Mouse (Mus musculus): ENCODE data around the gene Rapsn.

Gene Rapsn

DNA sequence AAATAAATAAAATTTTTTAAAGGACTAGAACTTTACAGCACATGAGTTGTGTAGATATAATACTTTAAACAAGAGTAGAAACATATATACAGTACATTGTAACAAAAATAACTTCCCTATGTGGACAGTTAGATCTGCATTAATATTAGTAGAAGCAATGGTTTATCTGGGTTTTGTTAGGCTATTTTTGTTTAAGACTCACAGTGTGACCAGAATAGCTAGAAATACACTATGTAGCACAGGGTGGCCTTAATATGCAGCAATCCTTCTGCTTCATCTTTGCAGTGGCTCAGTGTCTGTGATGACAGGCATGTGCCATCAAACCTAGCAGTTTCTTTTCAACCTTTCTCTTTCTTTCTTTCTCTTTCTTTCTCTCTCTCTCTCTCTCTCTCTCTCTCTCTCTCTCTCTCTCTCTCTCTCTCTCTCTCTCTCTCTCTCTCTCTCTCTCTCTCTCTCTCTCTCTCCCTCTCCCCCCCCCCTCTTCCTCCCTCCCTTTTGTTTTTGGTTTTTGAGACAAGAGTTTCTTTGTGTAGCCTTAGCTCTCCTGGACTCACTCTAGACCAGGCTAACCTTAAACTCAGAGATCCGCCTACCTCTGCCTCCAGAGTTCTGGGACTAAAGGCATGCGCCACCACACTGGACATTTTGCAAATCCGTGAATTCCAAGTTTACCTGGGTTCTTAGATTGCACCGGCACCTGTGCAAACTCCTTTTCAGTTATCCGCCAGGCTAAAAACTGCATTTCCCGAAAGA lies 17.9 kb downstream of the Rapsn start:
- DNase-seq (ENCODE audit: low spot score): no peak

DNA sequence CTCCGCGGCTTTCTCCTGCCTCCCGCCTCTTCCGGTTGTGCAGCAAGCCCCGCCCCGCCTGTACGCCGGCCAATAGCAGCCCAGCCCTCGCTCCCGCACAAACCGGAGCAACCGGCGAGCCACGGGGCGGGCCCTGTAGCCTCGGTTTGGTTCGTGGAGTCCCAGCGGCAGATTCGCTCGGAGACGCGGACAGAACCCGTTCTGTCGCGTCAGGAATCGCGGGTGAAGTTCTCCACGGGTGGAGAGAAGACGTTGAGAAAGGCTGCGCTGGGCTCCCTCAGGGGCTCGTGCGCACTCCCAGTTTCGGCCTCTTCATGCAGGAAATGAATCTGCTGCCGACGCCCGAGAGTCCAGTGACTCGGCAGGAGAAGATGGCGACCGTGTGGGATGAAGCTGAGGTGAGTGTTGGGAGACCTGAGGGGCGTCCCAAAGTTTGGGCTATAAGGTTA lies 18.5 kb downstream of the Rapsn start, which contains the start of gene Psmc3:
Gene Psmc3, plus strand, starts transcription at position 76 of the 449 bp plus-strand sequence.
- DNase-seq (ENCODE audit: low spot score): peak; percentile 95

DNA sequence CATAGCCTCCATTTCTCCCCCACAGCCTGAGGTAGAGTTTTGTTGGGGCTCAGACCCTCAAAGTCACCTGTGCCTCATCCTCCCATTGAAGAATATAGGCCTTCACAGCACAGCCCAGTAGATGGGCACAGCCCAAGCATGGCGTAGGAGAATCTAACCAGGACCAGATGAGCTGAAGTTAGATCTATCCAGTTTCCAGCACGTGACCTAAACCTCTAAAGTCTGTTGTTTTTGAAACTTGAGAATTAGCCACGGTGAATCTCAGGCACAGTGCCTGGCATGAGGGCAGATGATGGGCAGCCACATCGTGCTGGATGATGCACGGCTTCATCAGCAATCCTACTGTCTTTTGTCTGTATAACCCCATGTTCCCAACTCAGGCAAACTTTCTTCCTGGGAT lies 23.0 kb downstream of the Rapsn start:
- DNase-seq (ENCODE audit: low spot score): no peak

DNA sequence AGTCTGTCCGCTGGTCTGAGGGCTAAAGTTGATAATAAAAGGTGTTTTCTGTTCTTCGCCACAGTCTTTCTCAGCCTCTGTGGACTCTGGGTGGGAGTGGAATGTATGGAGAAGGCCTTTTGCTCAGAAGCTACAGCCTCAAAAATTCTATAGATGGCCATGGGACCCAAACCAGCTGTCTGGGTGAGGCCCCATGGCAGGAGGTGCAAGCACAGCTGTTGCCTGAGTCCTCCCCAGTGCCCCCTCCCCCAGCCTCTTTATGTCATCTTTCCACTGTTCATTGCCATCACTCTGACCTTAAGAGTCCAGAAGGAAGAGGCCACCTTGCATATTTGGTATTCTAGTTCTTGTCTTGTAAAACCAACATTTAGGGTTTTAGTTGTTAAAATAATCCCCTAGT lies 24.0 kb downstream of the Rapsn start:
- no peak for DNase-seq (ENCODE audit: low spot score)

DNA sequence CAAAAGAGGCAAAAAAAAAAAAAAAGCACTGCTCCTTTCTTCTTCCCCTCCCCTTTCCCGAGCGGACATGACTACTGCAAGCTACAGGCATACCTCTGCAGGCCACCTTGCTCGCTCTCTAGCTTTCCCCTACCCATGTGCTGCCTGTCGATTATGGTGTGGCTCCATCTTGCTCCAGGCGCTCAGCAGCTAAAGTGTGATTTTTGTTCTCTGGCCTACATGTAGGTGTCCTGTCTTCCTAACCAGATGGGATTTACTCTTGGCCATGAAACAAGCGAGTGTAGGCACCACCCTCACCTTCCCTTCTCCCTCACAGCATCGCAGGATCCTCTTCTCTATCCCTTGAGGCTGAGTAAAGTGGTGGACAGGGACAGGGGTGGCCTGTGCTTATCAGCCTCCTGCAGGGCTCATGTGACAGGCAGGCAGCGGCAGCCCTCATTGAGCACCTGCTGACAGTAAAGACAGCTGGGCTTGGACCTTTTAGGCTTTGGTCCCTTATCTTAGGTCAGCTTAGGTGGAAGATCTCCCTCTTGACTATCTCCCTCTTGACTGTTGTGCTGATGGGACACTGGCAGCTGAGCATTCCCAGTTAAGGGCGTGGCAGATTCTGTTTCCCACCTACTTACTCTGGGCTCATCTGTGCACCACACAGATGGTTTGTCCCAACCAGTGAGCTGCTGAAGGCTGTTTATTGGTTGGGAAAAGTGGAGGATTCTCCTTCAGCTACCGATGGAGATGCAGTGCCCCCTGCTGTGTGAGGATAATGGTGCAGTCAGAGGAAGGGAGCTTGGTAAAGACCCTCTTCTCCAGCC lies 25.3 kb downstream of the Rapsn start:
- peak; percentile 63 for DNase-seq (ENCODE audit: low spot score)

DNA sequence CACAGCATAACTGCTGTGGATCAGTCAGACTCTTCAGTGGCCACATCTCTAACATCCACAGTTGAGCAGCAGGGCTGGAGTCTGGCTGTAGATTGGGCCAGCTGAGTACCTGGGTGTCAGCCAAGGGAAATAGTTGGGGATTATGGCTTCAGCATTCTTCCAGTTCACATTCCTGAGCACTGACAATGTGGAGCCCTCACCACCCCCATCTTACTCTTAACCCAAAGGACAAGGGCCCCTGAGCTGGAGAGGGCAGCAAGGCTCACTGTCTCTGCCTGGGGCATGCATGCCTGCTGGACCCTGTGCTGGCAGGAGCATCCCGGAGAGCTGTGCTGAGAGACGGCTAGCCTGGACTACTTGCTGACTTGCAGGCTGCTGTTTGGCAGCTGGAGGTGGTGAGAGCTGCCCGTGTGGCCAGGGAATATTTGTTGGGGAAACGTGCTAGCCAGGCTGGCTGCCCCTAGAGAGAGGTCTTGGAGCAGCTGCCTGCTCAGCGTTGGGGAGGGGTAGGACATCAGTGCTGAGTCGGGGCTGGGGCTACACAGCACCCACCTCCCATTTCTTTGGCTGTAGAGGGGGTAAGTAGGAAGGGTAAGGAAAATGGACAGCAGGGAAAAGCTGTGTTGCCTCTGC lies 26.5 kb downstream of the Rapsn start:
- peak; percentile 76 for DNase-seq (ENCODE audit: low spot score)

DNA sequence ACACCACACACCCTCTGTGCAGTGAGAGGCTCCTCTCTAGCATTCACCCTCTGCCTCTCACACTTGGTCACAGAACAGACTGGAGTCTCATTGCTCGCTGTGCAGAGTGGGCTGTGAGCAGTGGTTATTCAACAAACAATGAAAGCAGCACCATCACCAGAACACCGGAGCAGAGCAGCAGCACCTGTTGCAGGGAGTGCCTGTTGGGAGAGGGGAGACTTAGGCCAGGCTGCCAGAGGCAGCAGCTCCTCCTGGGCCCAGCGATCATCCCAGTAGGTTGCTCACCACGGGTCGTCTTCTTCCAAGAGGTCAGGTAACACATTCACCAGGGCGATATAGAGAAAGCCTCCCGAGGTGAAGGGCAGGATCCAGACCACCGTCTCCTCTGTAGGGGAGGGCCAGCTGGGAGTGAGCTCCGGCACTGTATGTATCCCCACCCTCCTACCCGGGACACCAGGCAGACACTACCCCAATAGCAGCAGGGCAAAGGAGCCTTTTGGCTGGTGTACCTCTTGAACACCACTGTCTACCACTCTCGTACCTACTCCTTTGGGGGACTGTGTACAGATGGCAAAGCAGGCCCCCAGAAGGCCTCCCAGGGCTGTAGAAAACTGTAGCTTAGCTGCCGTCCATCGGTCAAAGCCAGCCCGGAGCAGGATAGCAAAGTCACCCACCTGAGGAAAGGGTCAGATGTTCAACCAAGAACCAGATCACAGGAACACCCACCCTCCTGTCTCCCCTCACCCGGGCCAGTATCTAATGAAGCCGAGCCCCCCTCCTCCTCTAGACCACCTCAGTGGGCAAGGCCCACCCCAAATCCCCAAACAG lies 27.6 kb downstream of the Rapsn start:
- DNase-seq (ENCODE audit: low spot score): no peak

DNA sequence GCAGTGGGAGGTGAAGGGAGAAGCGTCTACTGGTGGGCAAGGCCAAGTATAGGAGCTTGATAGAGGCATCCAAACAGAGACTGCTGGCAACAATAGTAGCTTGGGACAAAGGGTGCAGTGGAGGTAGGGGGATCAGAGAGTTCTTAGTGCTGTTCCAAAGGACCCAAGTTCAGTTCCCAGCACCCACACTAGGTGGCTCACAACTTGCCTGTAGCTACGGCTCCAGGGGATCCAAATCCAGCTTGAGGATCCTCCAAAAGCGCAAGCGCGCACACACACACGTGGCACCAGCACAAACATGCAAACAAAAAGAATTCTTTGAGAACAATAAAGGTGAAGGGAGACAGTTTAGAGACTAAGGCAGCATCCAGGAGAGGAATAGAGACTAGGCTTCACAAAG lies 28.8 kb downstream of the Rapsn start:
- DNase-seq (ENCODE audit: low spot score): no peak

DNA sequence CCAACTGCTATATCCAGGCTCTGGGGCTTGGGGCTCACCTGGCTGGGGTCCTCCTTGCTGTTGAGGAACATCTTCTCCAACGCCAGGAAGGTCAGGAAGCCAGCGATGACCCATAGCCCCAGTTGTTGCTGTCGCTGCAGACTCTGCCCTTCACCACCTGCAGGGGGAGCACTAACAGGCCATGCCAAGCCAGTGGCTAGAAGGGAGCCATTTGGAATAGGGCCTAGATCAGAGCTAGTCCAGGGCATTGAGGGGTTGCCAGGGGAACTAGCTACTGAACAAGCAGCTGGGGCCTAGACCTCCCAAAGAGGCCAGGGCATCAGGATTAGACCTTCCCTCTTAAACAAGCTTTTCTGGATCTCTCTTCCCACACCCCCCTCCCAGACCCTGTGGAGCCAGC lies 30.1 kb downstream of the Rapsn start:
- peak; percentile 70 for DNase-seq (ENCODE audit: low spot score)

DNA sequence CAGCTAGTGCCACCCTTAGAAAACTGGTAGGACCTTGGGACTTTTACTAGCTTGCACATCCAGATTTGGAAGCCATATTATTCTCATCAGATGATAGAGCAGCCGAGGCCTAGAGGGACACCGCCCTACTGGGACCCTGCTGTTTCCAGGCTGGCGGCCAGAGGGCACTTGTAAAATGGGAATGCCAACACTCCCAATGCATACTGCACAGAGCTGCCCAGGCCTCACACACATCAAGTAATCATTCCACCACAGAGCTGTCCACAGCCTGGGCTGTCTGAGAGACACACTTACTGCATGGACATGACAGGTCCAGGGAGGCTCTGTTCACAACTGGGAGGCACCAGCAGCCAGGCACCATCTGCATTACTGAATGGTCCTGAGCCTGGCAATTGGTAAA lies 31.0 kb downstream of the Rapsn start:
- DNase-seq (ENCODE audit: low spot score): no peak

DNA sequence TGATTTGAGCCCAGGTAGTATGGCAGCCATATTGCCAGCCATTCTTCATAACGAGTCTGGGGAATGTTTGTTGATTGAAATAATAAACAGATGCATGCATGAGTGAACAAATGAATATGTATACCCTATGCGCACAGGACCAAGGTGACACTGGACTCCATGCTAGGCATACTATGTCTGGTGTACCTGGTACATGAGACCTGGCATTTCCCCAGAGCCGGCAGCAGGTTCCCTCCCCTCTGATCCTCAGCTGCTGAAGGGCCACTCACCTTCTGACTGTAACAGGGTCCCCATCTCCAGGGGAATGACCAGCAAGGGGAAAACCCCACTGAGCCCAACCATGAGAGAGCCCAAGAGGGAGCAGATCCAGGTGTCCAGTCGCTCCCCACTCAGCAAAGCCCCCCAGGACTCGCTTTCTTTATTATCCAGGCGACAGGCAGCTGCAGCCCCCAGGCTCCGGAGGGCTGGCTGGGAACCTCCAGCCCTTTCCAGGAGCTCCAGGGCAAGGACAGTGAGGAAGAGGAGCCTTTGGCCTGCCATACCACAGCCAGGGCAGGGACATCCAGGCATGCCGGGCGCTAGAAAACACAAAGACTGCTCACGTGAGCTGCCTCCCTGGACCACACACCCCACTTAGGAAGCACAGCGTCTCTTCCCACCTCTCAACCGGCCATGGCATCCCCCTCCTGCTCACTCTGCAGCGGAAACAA lies 32.9 kb downstream of the Rapsn start:
- DNase-seq (ENCODE audit: low spot score): no peak

DNA sequence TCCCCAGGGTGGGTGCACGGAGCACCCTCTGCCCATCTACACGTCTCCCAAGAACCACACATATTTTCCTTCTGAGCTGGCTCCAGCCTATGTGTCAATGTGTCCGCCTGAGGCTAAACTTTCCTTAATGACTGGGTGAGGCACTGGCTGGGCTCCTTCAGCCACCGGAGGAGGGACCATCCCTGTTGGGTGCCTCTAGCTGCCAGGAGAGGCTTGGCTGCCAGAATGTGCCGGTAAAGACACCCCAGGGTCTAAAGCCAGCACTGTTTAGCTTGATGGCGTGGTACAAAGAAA lies 33.4 kb downstream of the Rapsn start:
- peak; percentile 36 for DNase-seq (ENCODE audit: low spot score)

DNA sequence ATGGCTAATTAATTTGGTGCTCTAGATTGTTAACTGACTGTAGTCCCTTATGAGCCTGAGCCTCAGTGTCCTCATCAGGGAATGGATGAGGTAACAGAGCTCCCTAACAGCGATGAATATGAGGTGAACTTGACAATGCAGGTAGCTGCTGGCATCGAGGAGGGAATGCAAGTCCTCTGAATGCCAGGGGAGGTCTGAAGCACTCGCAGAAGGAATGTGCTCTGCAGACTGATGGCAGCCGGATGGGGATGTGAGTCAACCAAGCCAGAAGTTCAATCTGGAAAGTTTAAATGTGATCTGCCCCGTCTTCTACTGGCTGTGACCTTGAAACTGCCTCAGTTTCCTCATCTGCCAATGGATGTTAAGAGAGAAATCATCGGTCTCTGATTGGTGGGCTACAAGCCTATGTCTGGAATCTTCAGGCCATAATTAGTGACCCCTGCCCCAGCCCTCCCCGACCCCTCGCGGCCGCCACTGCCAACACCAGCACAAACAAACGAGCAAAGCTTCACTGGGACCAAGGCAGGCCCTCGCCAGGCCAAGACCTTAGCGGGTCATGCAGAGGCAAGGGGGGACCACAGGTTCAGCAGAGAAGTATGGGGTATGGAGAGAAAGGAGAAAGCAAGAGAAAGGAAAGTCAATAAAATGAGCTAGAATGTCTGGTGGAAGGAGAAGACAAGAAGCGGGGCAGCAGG lies 34.0 kb downstream of the Rapsn start:
- DNase-seq (ENCODE audit: low spot score): peak; percentile 50

DNA sequence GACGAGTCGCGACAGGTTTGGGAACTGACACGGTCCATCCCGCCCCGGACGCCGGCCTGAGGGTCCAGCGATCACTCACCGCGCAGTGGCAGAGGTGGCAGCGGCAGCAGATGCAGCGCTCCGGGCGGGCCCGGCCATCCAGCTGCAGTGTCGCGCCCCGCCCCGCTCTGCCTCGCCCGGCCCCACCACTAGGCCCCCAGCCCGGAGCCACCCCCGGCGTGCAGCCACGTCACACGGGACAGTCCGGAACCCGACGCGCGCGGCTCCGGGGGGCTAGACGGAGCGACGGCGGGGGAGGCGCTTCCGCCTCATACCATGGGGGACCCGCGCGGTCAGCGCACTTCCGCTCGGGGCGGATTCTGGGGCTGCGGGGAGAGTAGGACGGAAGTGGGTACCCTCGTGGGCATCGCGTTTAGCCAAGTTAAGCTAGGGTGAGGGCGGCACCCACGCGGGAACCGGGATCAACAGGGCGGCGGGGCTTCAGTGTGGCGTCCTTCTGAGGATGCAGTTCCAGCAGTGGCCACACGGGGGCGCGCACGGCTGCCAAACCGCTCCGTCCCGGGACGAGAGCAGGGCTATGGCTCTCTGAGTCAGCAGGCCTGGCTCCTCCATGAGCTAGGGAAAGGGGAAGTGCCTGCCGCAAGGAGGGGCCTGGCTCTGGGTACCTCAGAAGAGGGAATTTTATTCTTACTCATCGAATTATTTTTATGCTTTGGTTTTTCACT lies 34.8 kb downstream of the Rapsn start, which contains the start of gene Slc39a13:
Gene Slc39a13, minus strand, starts transcription at position 342 of the 725 bp plus-strand sequence.
- peak; percentile 98 for DNase-seq (ENCODE audit: low spot score)

DNA sequence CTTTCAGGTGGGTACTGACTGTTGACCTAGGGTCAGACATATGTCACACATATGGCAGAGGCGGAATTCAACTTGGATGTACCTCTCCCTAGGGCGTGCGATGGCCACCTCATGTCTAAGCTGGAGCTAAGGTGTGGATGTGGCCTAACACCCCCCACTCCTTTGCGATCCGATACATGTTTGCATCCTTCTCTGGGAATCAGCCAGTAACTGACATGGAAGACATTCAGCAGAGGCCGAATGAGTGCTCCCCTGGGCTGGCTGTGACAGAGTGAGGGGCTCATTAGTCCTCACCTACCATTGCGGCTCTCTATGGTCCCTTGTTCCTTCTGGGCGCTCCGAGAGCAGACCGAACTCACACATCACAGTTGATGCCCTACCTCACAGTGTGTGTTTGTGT lies 35.6 kb downstream of the Rapsn start:
- DNase-seq (ENCODE audit: low spot score): no peak

DNA sequence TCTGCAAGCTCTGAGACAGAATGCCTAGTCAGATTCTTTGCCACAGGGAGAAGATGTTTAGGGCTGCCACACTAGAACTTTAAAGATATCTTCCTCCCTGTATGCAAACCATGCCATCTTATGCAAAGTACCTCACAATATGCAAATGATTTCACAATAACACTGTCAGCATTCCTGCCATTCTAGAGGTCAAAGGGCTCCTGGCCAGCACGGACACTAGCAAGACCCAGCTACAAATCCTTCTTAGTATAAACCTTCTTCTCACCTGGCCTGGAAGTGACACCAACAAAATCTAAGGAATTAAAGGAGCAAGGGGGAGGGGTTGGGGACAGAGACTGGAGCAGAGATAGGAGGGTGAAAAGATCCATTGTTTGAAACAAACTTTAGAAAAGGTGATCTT lies 36.7 kb downstream of the Rapsn start:
- DNase-seq (ENCODE audit: low spot score): no peak

DNA sequence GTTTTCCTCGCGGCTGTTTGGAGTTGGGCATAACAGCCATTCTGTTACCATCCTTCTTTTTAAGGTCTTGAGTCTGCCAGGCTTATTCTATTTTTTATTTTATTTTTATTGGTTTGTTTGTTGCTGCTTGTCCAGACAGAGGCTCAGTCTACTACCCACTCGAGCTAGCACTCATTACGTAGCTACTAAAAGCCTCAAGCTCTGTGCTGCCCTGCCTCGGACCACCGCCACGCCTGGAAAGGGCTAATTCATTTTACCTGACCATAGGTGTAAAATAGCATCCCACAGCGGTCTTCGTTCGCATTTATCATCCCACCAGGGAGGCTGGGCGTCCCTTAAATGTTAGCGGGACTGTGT lies 42.5 kb downstream of the Rapsn start:
- DNase-seq (ENCODE audit: low spot score): no peak

DNA sequence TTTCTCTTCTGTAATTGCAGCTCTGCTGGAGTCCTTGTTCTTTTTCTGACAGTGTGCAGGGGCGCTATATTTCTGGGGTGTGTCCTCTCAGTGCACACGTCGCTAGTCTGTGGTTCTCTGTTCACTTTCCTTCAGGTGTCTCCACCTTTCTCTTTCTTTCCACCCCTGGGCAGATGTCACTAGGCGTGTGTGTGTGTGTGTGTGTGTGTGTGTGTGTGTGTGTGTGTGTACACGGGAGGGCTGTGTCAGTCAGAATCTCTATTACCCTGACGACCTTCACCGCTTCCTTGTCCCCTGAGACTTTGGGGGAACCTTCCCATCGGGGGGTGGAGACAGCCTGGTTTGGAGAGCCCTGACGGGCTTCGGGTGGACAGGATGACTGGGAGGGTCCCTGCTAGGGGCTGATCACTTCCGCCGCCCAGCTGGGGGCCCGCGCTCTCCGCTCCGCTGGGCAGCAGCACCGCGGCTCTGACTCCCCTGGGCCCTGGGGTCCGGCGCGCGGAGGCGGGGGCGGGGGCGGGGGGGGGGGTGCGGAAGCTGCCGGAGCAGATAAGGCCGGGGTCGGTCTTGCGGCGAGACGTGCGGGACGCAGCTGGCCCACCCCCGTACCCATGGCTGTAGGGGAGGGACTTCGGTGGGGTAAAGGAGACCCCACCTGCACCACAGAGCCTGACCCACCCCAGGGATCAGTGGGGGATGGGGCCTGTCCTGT lies 43.0 kb downstream of the Rapsn start:
- DNase-seq (ENCODE audit: low spot score): no peak

DNA sequence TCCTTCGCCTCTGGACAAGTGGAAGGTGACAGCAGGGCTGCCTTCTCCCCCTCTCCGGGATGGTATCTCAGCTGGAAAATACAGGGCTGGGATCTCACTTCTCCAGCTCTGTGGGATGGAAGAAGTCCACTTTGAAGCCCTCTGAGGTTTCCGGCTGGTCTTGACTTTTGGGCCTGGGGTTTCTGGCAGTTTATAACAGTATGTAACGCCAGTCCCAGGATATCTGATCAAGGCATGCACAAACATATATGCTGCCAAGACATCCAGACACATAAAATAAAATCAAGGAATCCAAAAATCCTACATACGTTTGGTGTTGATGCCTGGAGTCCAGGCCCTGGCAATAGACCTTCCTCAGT lies 43.6 kb downstream of the Rapsn start:
- no peak for DNase-seq (ENCODE audit: low spot score)

Measured in adipocyte (in vitro differentiated cells).